Mouse (Mus musculus) liver, embryonic 14.5 days (tissue): Measurements from ENCODE around the gene Lsr.

ENCODE experiments used
- CTCF ChIP-seq: IDR thresholded peaks from 2 replicates; pipeline ENCODE4 v1.5.1; 2016; ENCODE audit warnings: antibody characterized with exemption, low read depth, control low read depth
- EP300 ChIP-seq: IDR thresholded peaks from 2 replicates; pipeline ENCODE4 v1.6.1; 2016; ENCODE audit warnings: antibody characterized with exemption, low read depth

DNA sequence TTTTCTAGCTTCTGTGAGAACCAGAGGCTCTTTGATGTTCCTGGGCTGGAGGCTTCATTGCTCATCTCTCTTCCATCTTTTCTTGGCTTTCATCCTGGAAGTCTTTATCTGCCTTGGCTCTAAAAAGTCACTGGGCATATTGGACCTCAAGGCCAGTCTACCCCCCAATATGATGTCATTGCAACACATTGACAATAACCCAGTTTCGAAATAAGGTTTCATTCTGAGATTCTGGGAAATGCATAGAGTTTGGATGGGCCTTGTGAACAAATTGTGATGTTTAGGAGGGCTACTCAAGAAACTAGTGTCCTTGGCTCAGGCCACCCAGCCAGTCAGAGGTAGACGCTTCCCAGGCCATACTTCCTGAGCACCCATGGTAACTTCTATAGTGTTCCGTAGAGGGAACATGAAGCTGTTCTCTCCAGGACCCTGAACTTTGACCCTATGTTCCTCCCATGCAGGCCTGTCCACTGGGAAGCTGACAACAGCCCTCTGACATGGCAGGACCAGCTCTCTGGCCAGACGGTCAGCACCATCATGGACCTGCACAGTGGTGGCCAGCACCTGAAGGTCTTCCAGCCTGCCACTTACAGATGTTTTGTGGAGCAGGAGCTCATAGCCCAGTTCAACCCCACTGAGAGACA, 15.4 kb upstream of the Lsr start:
- TF ChIP-seq CTCF (no peak), EP300 (no peak)
